Mouse (Mus musculus) CH12.LX (cell line): ENCODE results near the gene Lrrc41.

Experiments
- CTCF ChIP-seq, 2 experiments: IDR thresholded peaks in 1 of 2; conservative IDR thresholded peaks in 1 of 2; 2 replicates each; pipeline ENCODE4 v1.5.1; 2011 to 2012; ENCODE audit warnings: low read depth in 2 of 2, low read length in 2 of 2, improper control_type of control experiment in 1 of 2, inconsistent platforms in 1 of 2, mild to moderate bottlenecking in 1 of 2, moderate library complexity in 1 of 2
- ELF1 ChIP-seq: IDR thresholded peaks from 2 replicates; pipeline ENCODE4 v1.6.1; 2014; ENCODE audit warnings: low read depth, mild to moderate bottlenecking, inconsistent platforms, low read length, improper control_type of control experiment
- ETS1 ChIP-seq: conservative IDR thresholded peaks from 2 replicates; pipeline ENCODE4 v1.6.1; 2012; ENCODE audit warnings: low read depth, mild to moderate bottlenecking, inconsistent platforms, low read length, improper control_type of control experiment, moderate library complexity
- GABPA ChIP-seq: IDR thresholded peaks from 2 replicates; pipeline ENCODE4 v1.6.1; 2012; ENCODE audit warnings: low read depth, low read length, improper control_type of control experiment, inconsistent platforms; ENCODE audit not compliant: insufficient replicate concordance
- HCFC1 ChIP-seq: IDR thresholded peaks from 2 replicates; pipeline ENCODE4 v1.6.1; 2012; ENCODE audit warnings: low read depth, mild to moderate bottlenecking, inconsistent platforms, low read length, improper control_type of control experiment
- MAFK ChIP-seq: IDR thresholded peaks from 2 replicates; pipeline ENCODE4 v1.6.1; 2011; ENCODE audit warnings: low read length, improper control_type of control experiment; ENCODE audit not compliant: insufficient replicate concordance
- MEF2A ChIP-seq: IDR thresholded peaks from 2 replicates; pipeline ENCODE4 v1.6.1; 2014; ENCODE audit warnings: low read depth, mild to moderate bottlenecking, inconsistent platforms, low read length, improper control_type of control experiment, borderline replicate concordance
- MXI1 ChIP-seq: IDR thresholded peaks from 2 replicates; pipeline ENCODE4 v1.6.1; 2011; ENCODE audit warnings: mild to moderate bottlenecking, low read depth, low read length, improper control_type of control experiment
- MYC ChIP-seq: IDR thresholded peaks from 2 replicates; pipeline ENCODE4 v1.6.1; 2011; ENCODE audit warnings: low read depth, mild to moderate bottlenecking, improper control_type of control experiment, low read length
- NRF1 ChIP-seq: IDR thresholded peaks from 2 replicates; pipeline ENCODE4 v1.6.1; 2014; ENCODE audit warnings: low read depth, mild to moderate bottlenecking, inconsistent platforms, low read length, improper control_type of control experiment, moderate library complexity
- POLR2A ChIP-seq: IDR thresholded peaks from 2 replicates; pipeline ENCODE4 v1.6.1; 2011; ENCODE audit warnings: low read depth, mild to moderate bottlenecking, improper control_type of control experiment, low read length
- RAD21 ChIP-seq: IDR thresholded peaks from 2 replicates; pipeline ENCODE4 v1.6.1; 2011; ENCODE audit warnings: low read depth, mild to moderate bottlenecking, low read length, improper control_type of control experiment, moderate library complexity
- USF1 ChIP-seq: IDR thresholded peaks from 2 replicates; pipeline ENCODE4 v1.6.1; 2014; ENCODE audit warnings: low read depth, mild to moderate bottlenecking, inconsistent platforms, low read length, improper control_type of control experiment
- ZC3H11A ChIP-seq: IDR thresholded peaks from 2 replicates; pipeline ENCODE4 v1.6.1; 2012; ENCODE audit warnings: low read depth, mild to moderate bottlenecking, inconsistent platforms, low read length, improper control_type of control experiment

DNA sequence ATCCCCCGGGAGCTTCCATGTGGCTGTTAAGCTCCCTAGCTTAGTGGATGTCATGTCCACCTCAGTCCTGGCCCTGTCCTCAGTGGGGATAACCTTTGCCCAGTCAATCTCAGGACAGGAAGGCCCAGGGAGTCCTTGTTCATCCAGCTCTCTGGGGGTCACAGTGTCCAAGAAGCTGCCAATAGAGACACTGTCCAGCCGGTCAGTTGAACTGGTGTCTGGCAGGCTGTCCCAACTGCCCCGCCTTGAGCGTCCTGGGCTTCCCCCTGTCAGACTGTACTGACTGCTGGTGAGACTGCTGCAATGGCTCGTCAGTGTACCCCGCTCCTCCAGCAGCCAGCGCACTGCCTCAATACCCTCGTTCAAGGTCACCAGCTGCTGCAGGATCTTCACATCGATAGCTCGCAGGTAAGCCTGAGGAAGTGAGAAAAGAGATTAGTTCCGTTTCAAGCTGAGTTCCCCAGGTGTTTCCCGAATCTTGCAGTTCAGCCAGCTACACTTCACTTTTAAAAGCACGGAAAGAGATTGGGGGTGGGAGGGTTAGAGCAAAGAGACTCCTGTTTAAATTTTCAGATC, 62.4 kb downstream of the Lrrc41 start:
- TF ChIP-seq MYC: no peak
- no peak for TF ChIP-seq POLR2A
- no peak for TF ChIP-seq MXI1
- no peak for TF ChIP-seq CTCF (conservative IDR thresholded peaks at IDR 0.05 in 1 of 2, IDR thresholded peaks at IDR 0.05 in 1 of 2; ENCODE audit: low read depth in 2 of 2, low read length in 2 of 2)
- TF ChIP-seq NRF1: no peak
- peak; percentile 43; the same call in 1 of the 2 replicates for TF ChIP-seq ETS1
- TF ChIP-seq MEF2A: 0 out of 2 replicates have a peak, but pooled peaks have one; percentile 42
- TF ChIP-seq USF1: no peak
- no peak for TF ChIP-seq ZC3H11A
- TF ChIP-seq MAFK: no peak
- no peak for TF ChIP-seq HCFC1
- TF ChIP-seq ELF1: no peak
- no peak for TF ChIP-seq GABPA
- TF ChIP-seq RAD21: no peak; the same call in 1 of the 2 replicates
